Mouse (Mus musculus): Measurements from ENCODE around the gene Glis3.

Gene Glis3

DNA sequence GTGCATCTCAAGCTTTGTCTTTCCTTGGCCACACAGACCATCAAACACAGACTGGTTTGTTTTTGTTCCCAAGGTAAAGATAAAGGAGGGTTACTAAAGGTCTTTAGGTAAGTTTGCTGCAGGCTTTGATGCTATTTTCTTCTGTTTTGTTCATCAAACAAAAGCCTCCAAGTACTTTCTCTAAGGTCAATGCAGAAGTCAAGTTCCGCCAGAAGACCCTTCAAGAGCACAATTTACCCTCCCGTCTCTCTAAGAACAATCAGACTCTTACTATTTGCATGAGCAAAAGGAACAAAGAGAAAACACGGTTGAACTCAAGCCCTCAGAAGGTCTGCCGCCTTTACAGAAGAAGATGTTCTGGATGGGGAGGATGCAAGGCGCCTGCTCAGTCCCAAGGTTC is 206.3 kb downstream of the Glis3 start:
- DNase-seq = no peak

DNA sequence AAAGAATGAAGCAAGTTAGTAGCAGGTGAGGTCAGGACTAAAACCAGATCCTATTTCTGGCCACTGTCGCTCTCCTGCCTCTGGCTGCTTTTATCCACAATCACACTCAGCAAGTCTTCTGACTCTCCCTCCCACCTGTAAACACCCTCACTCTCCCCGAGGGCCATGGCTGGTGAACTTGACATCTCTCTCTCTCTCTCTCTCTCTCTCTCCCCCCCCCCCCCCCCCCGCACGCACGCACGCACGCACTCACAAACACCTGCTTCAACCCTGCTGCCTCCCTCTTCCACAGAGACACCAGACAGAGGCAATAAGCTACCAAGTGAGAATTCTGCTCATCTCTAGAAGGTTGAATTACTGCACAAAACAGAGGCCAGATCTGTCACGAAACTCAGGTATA is 208.7 kb downstream of the Glis3 start:
- no peak for DNase-seq

DNA sequence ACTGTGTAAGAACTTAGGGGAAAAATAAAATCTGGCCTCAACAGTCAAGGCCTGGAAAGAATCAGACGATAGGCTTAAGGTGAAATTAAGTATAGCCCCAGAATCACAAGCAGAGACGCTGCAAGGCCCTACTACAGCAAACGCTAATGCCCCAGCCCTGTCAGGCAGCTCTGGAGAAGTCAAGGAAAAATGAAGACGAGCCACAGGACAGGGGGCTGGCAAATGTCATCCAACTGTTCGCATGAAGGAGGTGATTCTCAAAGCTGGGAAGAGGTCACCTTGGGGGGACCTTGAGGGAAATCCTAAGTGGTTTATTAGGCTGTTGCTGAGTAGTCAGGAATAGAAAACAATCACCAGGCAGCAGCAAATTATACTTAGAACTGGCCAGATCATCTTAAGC is 214.1 kb downstream of the Glis3 start:
- no peak for DNase-seq

DNA sequence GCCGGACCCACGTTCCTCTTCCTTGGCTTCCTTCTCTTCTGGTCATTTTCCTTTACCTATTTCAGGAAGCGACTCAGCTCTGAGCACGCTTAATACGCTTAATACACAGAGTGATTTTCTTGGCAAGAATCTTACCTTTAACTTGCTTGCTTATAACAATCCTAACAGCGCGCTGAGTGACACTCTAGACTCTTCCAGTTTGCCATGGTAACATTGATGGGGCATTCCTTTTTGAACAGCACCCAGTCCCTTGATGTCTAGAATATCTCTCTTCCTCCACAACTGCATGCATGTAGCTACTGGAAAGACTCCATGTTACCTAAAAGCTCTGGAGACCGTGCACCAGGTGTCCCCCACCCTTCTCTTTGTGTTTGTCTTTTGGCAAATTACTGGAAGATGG is 225.5 kb downstream of the Glis3 start:
- no peak for DNase-seq

DNA sequence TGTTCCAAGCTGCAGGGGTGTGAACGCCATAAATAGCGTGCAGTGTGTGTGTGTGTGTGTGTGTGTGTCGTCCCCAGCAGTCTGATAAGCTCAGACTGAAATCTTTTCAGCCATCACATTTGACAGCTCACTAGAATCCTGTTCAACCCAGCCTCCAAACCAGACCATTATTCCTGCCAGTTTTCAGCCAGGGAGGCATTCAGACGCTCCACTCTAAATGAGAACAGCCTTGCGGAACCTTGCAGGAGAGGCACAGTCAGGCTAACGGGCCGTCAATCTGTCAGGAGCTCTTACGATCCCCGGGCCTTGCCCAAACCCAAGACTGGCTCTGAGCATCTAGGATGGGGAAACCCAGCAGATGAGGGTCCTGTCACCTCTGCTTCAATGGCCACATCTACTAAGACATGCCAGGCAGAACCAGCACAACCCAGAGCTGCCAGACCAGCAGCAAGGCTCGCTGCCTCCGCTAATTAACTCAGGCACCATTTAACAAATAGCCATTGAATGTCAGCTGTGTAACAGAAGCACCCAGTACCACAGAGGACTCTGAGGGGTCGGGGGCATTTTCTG is 226.8 kb downstream of the Glis3 start:
- DNase-seq = peak in 1 of 2 experiments; percentile 49

DNA sequence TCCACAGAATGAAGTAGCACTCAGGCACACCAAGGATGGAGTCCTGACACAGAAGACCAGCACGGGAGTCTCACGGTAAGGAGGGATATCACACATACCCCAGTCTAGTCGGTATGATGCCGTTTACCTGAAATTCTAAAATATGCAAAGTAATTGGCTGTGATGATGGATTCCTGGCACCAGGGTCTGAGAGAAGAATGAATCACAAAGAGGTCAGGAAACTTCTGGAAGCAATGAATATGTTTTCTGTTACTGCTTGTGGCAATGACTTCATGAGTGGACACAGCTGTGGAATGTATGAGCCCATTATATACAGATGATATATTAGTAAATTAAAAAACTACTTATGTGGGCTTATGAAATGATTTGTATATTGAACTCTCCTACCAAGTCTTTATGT is 231.1 kb downstream of the Glis3 start:
- DNase-seq = no peak

DNA sequence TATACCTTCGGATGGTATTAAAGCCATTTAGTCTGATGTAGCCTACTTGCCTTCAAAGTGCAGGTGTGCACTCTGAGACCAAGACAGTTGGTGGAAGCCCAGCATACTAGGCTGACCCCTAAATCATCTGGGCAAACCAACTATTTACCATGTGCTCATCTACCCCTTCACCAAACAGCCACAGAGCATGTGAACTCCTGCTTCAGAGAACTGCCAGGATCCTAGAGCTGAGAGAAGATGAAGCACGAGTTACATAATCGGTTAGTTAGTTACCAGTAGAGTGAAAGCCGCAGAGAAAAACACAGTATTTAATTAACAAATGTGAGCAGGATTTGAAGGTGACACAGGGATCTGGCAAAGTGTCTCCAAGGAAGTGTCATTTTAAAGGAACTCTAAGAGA is 237.7 kb downstream of the Glis3 start:
- no peak for DNase-seq

DNA sequence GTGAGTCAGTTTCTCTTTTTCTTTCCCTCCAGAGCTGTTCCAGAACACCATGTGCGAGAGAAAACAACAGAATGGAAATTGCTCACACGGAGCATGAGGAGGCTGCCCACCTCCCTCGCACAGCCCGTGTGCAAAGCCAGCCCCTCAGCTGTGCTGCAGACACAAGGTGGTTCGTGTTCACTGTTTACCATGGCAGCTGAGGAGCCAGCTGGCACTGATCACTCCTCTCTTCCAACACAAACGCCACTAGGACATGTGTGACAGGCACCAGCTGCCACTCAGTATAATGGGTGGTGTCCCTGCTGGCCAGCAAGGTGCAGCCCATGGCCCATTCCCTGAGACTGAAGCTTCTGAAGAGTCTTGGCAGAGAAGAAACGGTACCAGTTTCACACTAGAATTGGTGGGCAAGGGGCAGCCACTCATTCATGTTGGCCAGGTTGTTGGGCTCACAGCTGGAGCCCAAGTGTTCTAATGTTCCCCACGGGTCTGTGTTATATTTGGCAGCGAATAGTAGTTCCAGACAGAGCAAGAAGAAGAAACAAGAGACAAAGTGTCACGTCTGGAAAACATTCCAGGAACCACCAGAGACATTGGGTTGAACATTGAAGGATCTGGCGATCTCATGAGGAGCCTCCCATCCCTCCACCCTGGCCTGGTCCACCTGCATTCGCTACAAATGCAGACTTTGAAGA is 243.3 kb downstream of the Glis3 start:
- peak in 1 of 2 experiments; percentile 42 for DNase-seq

DNA sequence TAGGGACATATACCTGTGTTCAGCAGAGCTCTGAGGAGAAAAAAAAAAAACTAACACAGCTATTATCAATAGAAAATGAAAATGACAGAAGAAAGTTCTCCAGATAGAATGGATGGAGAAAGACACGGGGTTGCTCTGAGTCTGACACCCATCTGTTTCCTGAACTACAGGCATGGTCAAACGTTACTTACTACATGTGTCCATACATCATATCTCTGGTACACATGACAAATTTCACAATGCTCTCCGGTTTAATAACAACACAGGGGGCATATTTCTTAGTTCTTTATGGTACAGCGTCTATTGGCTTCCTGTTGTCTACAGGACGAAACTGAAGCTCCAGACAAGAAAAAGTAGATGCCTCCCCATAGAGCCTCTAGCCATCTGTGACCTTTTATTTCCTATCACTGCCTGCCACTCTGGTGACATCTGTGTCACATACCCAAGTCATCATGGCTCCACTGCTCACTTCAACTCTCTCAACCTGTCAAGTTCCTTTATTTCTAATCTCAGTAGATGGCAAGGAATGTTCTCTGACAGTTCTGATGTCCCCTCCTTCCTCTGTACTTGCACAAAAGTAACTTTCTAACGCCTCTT is 251.6 kb downstream of the Glis3 start:
- DNase-seq = no peak

DNA sequence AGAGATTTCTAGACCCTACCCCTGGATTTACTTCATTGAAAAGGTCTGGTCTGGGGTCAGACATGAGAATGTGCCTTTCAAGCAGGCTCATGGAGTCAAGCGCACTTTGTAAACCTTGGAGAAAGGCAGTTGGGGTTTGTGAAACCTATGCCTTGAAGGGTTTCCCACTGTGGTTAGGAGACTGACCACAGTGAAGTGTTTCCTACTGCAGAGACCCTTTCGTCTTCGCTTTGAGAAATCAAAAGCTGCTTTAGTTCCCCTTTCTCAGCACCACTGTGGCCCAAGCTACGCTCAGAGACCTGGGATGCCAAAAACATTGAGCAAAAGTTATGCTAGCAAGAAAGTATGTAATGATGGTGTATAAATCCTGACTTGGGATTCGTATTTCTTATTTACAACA is 255.7 kb downstream of the Glis3 start:
- DNase-seq = no peak

DNA sequence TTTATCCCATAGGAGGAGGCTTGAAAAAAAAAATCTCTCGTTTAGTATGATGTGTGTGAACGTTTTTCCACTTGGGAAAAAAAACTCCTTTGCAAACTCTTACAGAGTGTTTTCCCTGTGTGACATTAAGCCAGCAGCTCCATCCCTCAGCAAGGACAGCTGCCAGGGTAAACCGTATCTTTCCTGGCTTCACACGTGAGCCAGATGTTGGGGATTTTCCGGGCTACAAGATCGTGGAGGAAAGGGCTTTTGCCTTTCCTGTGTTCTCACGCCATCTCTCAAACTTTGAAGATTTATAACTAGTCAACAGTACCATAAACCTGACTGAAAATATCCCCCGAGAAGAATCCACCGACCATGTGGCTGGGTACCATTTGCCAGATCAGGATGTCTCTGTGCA is 256.9 kb downstream of the Glis3 start:
- DNase-seq = no peak

DNA sequence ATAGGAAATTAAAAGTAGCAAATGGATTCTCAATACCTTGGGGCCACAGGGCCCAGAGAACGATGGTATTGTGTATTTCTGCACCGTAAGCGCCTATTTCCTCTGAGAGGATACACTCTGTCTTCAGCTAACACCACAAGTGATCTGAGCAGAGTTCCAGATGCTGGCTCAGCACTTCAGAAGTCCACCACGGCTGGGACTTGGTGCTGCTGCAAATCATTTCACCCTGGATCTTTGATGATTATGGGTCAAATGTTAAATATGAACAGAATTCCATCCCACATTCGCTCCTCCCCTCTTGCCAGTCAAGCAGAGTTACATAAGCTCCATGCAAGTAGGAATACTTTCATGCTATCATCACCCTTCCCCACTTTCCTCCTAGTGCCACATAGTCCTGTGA is 263.8 kb downstream of the Glis3 start:
- peak; percentile 20 to 53 for DNase-seq

DNA sequence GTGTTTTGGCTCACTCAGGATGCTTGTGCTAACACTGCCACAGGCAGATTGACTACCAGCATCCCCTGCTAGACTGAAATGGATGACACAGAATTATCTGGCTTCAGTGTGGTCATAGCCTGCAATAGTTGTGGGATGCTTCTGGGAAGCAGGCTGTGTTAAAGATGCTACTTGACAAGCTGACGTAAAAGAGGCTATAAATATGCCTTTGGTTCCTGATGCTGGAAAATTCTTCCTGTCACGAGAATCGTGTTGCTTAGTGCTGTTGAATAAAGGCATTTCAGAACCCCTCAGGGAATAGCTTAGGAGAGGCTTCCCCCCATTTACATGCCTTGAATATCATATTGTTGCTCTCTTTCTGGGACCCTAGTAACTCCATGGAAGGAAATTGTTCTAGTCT is 271.1 kb downstream of the Glis3 start:
- DNase-seq = no peak

DNA sequence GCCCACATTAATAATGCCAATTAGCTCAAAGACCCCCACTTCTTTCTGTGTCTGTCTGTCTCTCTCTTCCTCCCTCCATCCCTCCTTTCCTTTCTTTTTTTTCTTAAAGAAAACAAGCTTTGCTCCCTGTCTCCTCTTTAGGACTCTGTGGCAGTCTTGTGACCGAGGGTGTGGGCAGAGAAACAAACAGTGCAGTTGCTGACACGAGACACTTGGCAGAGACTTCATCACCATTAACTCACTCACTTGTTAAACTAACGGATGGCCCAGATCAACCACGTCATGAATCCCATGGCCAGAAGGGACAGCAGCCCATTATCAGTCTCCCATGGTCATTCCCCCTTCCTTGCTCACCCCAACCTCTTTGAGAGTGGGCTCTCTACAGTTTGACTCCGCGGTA is 276.9 kb downstream of the Glis3 start:
- peak; percentile 35 to 64 for DNase-seq

DNA sequence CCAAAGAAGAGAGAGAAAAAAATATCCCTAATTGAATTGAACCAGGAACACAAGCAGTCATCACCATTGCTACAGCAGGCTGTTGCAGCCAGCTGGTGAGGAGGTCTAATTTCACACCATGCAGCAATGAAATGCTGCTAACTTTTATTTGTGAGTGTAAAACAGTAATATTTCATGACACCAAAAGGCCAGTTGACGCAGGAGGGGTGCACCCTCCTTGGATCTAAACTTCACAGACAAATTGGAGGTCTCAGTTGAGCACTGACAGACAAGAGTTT is 284.4 kb downstream of the Glis3 start:
- DNase-seq = no peak

DNA sequence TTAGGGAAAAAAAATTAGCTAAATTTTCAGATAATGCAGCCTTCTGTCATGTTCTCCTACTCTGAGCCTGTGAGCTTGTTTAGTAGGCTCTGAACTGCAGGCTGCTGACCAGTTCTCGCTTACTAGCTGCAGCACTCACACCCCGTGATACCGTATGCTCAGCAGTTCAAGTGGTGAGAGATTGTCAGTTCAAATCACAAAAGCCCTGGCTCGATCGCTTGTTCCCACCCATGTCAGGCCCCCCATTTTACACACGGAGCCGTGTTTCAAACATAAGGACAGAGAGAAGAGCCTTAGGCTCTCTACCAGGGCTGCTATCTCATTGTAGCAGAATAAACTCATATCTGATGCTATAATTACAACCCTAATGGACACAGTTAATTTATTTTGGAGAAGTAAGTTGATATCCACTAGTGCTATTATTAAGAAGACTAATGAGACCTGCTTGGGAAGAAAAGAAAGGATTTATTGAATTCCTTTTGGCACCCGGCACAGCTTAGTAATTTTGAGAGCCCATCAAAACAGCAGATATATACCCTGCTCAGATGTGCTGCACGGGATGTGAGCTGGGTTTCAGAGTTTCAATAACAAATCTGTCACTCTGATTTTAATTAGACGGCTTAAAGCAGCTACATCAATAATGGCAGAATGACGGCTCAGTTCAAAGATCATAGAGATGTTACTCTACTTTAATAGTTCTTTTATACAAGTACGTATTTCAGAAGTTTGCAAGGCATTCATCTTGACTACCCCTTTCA is 284.9 kb downstream of the Glis3 start:
- no peak for DNase-seq

DNA sequence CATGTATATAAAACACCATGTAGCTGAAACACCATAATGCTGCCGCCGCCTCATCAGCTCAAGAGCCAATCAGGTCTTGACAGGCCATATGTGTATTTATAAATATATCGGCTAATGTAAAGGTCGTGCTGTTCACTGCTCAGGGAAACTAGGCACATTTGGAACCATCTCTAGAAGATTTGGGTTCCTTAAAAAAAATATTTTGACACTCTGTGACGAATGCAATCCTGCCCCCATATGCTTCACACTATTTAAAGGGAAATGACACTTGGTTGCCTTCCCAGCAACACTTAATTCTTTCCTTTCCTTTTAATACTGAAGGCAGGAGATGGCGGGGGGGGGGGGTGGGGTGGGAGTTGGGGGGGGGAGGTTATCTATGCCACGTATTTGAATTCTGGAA is 286.1 kb downstream of the Glis3 start:
- DNase-seq = no peak

DNA sequence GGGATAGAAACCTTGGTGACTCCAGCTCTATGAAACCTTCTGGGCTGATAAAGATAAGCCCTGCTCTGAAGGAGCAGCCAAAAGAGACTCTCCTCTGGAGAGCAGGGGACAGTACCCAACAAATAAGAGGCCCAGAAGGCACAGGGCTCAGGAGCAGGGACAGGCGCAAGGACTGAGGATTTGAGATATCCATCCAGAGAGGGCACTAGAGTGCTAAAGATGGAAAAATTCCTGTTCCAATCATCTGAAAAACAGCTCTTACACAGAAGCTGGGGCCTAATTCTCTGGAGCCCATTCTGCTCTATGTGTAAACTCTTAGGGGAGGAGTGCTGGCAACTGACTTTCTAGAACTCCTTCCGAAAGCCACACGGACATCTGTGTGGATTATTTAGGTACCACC is 287.0 kb downstream of the Glis3 start:
- no peak for DNase-seq

DNA sequence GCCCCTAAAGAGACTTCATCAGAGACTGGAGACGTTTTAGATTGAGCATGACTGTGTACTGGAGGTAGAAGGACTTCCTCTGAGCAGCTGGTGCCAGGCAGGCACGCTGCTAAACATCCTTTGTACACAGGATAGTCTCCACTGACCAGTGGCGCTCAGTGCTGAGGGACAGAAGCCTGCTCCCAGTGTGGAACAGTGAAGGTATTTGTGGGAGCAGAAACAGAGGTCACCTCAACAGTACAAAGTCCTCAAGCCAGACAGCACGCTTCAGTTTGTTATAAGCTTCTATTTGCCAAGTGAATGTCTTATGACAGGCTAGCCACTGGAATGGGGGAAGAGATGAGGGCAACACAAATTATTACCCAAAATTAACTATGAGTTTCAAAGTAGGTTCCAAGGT is 289.0 kb downstream of the Glis3 start:
- DNase-seq = peak; percentile 45 to 56

DNA sequence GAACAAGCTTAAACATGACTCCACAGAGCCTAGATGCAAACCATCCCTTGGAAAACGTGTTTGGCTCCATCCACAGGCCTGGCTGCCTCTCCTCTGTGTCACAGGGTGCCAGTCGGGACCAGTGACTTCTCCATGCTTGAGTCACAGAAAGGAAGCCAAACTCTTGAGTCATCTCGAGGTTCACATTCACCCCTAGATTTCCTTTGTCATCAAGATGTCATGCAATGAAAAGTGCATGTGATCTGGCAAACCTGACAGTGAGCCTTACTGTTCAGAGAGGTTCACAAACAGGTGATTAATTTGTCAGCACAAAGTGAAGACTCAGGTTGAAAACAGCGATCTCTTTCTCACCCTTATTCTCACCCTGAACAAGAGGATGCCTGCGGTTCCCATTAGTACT is 290.7 kb downstream of the Glis3 start:
- DNase-seq = no peak

DNA sequence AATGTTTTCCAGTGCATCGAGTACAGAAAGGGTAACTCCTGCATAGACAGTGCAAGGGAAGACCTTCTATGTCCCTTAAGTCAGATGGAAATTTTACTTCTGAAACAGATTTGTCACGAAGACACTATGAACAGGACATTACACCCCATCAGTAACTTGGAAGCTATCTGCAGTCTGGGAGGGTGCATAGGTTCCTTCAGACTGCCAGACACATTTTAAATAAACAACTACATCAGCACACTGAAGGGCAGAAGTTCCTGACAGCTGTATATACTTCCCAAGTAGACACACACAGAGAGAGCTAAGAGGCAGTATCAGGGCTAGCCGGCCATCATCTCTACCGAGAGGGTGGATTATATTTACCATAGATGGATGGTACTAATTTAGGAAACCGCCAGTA is 296.5 kb downstream of the Glis3 start:
- DNase-seq = no peak

DNA sequence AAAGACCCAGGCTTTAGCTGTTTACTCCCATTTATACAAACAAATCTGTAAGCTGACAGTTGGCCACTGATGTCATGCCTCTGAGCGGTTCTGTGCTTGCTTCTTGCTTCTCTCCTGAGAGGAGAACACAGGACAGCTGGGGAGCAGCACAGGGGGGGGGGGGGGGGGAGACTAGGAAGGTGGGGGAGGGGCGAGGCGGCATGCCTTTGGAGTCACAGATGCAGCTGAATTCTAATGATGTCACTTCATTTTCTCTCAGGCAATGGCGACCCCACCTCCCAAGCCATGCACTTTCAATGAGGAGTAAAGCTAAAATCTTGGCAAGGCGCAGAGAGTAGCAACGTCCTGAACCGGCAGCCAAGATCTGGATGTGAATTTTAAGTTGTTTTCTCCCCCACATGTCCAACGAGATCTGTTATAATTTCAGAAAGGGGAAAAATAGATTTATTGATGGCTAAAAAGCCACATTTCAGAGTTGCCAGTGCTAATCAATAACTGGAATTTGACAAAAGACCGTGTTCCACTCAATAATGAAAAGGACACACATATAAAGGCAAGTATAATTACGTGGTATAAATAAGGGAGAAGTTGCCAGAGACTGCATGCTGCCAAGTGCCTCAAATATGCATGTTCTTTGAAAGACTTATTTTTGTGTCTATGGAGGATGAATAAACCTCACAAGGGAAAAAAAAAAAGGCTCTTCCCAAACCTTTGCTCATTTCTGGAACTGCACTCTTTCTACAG is 297.5 kb downstream of the Glis3 start:
- no peak for DNase-seq

DNA sequence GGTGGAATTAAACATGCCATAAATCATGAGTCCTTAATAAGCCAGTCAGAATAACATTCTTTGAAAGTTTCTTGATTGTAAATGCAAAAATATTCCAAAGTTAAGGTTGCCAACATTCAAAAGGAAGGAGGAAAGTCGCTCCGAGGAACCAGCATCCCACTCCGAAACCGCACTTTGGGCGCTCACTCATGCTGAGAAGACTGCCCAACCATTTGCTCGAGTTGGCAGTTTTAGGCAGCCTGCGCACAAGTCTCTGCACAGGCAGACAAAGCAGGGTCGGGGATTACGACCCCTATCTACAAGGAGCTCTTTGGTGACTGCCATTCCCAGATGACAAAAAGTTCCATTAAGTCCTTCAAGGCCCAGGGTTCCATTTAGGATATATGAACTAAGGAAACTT is 298.4 kb downstream of the Glis3 start:
- peak; percentile 33 to 63 for DNase-seq
